Mouse (Mus musculus) Patski (cell line): Measurements from ENCODE around the gene Gm45717. TPM values are rescaled to one million over a fixed set of nuclear protein-coding genes. Genes with fewer than 3 reads are reported as not detected.

ENCODE experiments used
- ATAC-seq: fragments of 100-300 bp; one replicate; pipeline ENCODE4 v1.8.0; 2021
- CTCF ChIA-PET: fragments of 350-600 bp; sonication (Branson Sonifier 250); formaldehyde crosslinking; loops from one replicate; lab custom pipeline; 2022; ENCODE audit warnings: inconsistent platforms; lab: Charles Lee
- POLR2A ChIA-PET: fragments of 350-600 bp; sonication (Branson Sonifier 250); formaldehyde crosslinking; loops from one replicate; lab custom pipeline; 2022; ENCODE audit warnings: antibody characterized with exemption, inconsistent platforms; lab: Charles Lee
- DNase-seq: peaks from one replicate; pipeline ENCODE4 v3.0.0-alpha.2; 2011; ENCODE audit warnings: low read depth, low spot score
- H3K27me3 ChIP-seq: fragments of 371-371 bp; one replicate; pipeline ENCODE4 v1.5.1; 2021
- CTCF ChIP-seq: fragments of 100-300 bp; IDR thresholded peaks from one replicate; pipeline ENCODE4 v1.5.1; 2021
- in situ Hi-C: fragments of 300-500 bp; cut with MboI; formaldehyde crosslinking; loops from 3 replicates; pipeline ENCODE4 v1.11.1; 2018; ENCODE audit warnings: low pct_unique_long_range_greater_than_20kb, mixed read lengths
- polyA plus RNA-seq: library from polyadenylated mRNA; unstranded; gene quantifications from one replicate; pipeline ENCODE4 v1.2.3, GENCODE M21; 2021

The Gm45717 gene
- polyA plus RNA-seq, 1 experiment from 2014 or later, result 0.50 TPM

DNA sequence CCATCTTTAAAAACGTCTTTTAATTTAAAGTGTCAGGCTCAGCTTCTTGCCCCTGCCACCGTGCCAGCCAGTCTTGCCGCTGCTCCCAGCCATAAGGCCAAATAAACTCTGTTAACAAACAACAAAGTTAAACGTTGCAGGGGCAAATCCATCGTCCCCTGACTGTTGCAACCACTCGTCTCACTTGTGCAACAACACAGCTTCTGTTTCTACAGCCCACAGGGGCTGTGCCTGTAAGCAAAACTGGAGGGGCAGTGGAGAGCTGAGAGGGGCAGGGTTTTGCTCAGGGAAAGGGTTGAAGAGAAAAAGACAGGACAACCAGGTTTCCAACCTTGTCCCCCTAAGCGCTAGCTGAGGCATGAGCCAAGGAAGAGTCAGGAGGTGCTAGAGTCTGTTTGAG lies 47.6 kb downstream of the Gm45717 start:
- CTCF ChIA-PET, result interaction anchor here (0.8 to 2.1 kb wide), 12 partner anchors 9 to 164 kb away, joined by 3 to 10 read pairs (median 4); partner anchors contain the start of genes B4galnt4 and Scgb1c1
- TF ChIP-seq CTCF, result no peak
- ATAC-seq (no peak), DNase-seq (no peak)
- no peaks in the 10 kb centered on the region for H3K27me3 ChIP-seq
- POLR2A ChIA-PET, result no interaction called here
- in situ Hi-C loops, result no loop called here

DNA sequence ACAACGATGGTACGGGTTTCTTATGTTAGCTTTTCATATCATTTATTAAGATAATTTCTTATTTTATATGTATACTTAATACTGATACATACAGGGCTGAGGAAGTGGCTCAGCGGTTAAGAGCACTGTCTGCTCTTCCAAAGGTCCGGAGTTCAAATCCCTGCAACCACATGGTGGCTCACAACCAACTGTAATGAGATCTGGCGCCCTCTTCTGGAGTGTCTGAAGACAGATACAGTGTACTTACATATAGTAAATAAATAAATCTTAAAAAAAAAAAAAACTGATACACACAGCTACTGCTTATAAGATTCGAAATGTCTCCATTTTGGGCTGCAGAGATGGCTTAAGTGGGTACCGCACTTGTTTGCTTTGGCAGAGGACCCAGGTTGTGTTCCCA lies 48.0 kb downstream of the Gm45717 start:
- ATAC-seq (no peak), DNase-seq (no peak)
- TF ChIP-seq CTCF, result peak; percentile 44
- POLR2A ChIA-PET, result no interaction called here
- in situ Hi-C loops, result no loop called here
- no peaks in the 10 kb centered on the region for H3K27me3 ChIP-seq
- CTCF ChIA-PET, result interaction anchor here (1.1 to 2.0 kb wide), 8 partner anchors 9 to 153 kb away, joined by 3 to 8 read pairs (median 5); partner anchors contain the start of genes B4galnt4 and Scgb1c1

DNA sequence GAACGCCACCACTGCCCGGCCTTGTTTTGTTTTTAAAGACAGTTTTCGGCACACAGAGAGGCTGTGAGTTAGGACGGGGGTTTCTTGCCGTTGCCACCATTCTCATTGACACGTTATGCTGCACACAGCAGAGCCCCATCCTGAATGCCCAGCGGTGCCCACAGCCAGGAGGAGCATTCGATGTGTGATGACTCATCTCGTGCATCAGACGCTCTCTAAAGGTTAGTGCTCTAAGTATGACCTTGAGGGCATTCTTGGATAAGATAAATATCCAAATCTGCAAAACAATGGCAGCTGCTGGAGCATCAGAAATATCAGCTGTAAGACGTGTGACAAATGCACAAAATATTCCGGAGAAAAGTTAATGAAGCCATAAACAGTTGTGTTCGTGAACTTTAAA lies 48.6 kb downstream of the Gm45717 start:
- ChIA-PET CTCF (interaction anchor here (1.1 to 2.0 kb wide), 4 partner anchors 8 to 62 kb away, joined by 3 to 7 read pairs (median 5); partner anchors contain the start of gene Scgb1c1), POLR2A (no interaction called here)
- ATAC-seq (no peak), DNase-seq (no peak)
- no peaks in the 10 kb centered on the region for H3K27me3 ChIP-seq
- TF ChIP-seq CTCF, result no peak
- in situ Hi-C loops, result no loop called here

DNA sequence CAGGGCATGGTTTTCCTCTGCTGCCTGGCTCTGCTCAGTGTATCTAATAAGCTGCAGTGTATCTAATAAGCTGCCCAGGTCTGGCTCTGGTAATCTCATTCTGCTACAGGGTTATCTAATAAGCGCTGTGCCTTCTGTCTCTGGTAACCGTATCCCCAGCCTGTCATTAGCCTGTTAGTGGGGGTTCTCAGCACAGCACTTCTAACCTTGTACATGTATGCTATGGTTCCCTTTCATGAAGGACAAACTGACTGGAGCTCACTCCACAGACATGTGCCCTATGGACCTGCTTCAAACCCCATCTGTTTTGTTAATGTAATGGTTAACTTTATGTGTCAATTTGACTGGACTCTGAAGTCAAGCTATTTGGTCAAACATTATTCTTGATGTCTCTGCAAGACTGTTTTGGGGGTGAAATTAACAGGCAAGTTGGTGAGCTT lies 50.1 kb downstream of the Gm45717 start:
- CTCF ChIA-PET, result interaction anchor here (0.8 kb wide), 1 partner anchor 69 kb away, joined by 3 read pairs; no protein-coding TSS in a partner anchor
- ATAC-seq (no peak), DNase-seq (no peak)
- in situ Hi-C loops, result no loop called here
- H3K27me3 ChIP-seq, result no peaks in the 10 kb centered on the region
- TF ChIP-seq CTCF, result no peak
- POLR2A ChIA-PET, result interaction anchor here (0.6 kb wide), 1 partner anchor 11 kb away, joined by 3 read pairs; no protein-coding TSS in a partner anchor

DNA sequence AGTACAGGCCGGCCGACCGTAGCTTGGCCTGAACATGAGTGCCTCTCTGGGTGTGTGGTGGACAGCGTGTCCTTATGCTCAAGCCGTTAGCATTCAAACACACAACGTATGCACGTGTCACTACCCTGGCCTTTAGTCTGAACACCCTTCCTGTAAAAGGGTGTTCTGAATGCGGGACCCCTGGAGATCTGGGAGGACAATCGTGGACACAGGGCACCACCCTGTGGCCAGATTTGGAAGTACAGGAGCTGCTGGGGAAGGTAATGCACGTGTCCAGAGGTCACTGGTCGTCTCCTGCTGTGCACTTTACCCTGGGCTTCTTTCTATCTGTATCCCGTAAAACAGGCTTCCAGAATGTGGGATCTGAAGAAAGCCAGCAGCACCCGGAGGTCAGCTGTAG lies 52.5 kb downstream of the Gm45717 start:
- in situ Hi-C loops, result loop anchor here (5.0 kb wide), 1 partner anchor 61 kb away; no protein-coding TSS in a partner anchor
- CTCF ChIA-PET, result interaction anchor here (0.7 to 2.1 kb wide), 14 partner anchors 9 to 62 kb away, joined by 3 to 13 read pairs (median 4); partner anchors contain the start of genes Bet1l, Odf3, Pgghg and Psmd13
- TF ChIP-seq CTCF, result peak; percentile 93
- POLR2A ChIA-PET, result interaction anchor here (0.6 to 0.7 kb wide), 2 partner anchors 38 to 49 kb away, joined by 3 to 4 read pairs; no protein-coding TSS in a partner anchor
- DNase-seq (no peak), ATAC-seq (peak; percentile 48)
- no peaks in the 10 kb centered on the region for H3K27me3 ChIP-seq

DNA sequence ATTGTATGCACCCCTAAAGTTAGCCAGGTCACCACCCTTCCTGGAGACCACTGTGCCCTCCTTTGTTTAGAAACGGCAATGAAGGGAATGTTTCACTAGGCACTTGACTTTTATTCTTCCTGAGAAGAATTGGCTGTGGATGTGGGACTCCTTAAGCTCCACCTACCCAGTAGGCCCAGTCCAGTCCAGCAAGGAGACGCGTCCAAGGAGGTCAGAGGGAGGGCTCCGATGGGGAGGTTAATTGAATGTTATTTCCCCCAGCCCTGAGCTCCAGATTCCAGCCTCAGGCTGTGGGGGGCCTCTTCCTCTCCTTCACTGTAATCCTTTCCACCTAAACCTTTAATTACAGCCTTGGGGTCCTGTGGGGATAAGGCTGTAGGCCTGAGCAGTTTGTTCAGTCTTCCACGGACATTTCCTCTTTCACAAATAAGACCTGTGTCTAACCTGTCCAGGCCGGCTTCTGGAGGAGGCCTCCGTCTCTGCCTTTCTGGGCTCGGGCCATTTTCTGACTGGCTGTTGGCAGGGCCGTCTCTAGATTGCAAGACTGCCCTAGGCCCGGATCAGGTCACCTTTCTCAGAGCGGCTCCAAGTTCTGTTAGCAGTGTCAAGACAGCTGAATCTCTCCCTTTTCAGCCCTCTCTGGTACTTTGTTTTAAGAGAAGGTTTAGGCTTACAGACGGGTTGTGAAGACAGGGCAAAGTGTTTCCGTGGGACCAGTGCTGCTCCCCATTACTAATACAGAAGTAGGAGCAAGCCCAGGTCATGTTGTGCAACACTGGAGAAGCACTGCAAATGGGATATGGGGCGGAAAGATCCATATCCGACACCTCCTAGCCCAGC lies 53.5 kb downstream of the Gm45717 start:
- in situ Hi-C loops, result loop anchor here (5.0 kb wide), 1 partner anchor 60 kb away; no protein-coding TSS in a partner anchor
- no peaks in the 10 kb centered on the region for H3K27me3 ChIP-seq
- DNase-seq, result no peak
- no peak for ATAC-seq
- POLR2A ChIA-PET, result no interaction called here
- no peak for TF ChIP-seq CTCF
- CTCF ChIA-PET, result interaction anchor here (0.7 to 2.1 kb wide), 11 partner anchors 8 to 61 kb away, joined by 3 to 13 read pairs (median 5); partner anchors contain the start of genes Bet1l, Odf3, Pgghg and Psmd13

DNA sequence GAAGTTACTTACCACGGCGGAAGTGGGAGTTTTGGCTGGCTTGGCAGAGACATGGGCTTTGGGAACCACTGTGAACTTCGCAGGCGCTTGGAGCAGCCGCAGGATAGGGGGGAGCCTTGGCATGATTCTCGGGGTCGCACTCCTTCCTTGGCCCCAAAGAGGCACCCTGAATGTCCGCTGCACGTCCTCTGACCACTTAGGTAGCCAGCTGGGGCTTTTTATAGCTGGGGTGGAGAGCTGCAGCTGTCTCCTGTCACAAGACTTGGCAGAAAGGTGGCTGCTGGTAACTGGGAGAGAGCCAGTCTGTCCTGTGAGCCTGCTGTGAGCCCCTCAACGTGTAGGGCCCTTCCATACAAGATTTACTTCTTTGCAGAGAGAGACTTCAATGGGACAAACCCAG lies 55.5 kb downstream of the Gm45717 start, which contains the start of gene Cox8b:
Gene Cox8b, minus strand, starts transcription at position 227 of the 400 bp plus-strand sequence.
- ChIA-PET CTCF (no interaction called here), POLR2A (no interaction called here)
- H3K27me3 ChIP-seq, result no peaks in the 10 kb centered on the region
- ATAC-seq (no peak), DNase-seq (no peak)
- no peak for TF ChIP-seq CTCF
- in situ Hi-C loops, result loop anchor here (5.0 kb wide), 1 partner anchor 58 kb away; no protein-coding TSS in a partner anchor

Other genes starting within 250 kb of the Gm45717 start
- not detected for gene Cyp2e1, start 192.2 kb downstream of the Gm45717 start, polyA plus RNA-seq
- not detected for gene Syce1, start 168.1 kb downstream of the Gm45717 start, polyA plus RNA-seq
- not detected for gene Zfp941, start 133.8 kb downstream of the Gm45717 start, polyA plus RNA-seq
- 0.18 TPM for gene Urah, start 120.9 kb downstream of the Gm45717 start, polyA plus RNA-seq
- gene Scgb1c1, start 110.4 kb downstream of the Gm45717 start, polyA plus RNA-seq, result 0.23 TPM
- 0.31 TPM for gene Odf3, start 108.1 kb downstream of the Gm45717 start, polyA plus RNA-seq
- gene Gm45785, start 99.6 kb downstream of the Gm45717 start, polyA plus RNA-seq, result not detected
- gene Ric8a, start 99.0 kb downstream of the Gm45717 start, polyA plus RNA-seq, result 67.0 TPM
- 28.0 TPM for gene Bet1l, start 98.4 kb downstream of the Gm45717 start, polyA plus RNA-seq
- 148 TPM for gene Psmd13, start 74.0 kb downstream of the Gm45717 start, polyA plus RNA-seq
- gene Sirt3, start 73.6 kb downstream of the Gm45717 start, polyA plus RNA-seq, result 48.3 TPM
- not detected for gene Cox8b, start 55.5 kb downstream of the Gm45717 start, polyA plus RNA-seq
- not detected for gene Nlrp6, start 35.0 kb downstream of the Gm45717 start, polyA plus RNA-seq
- gene Pgghg, start 14.5 kb downstream of the Gm45717 start, polyA plus RNA-seq, result 18.3 TPM
- 0.30 TPM for gene Ifitm5, start 5.6 kb downstream of the Gm45717 start, polyA plus RNA-seq
- gene Ifitm2, start 50 bp upstream of the Gm45717 start, polyA plus RNA-seq, result 257 TPM
- gene Ifitm1, start 11.3 kb upstream of the Gm45717 start, polyA plus RNA-seq, result 0.22 TPM
- 8.6 TPM for gene Ifitm3, start 54.8 kb upstream of the Gm45717 start, polyA plus RNA-seq
- gene Ifitm6, start 62.0 kb upstream of the Gm45717 start, polyA plus RNA-seq, result 0.21 TPM
- gene Gm17387, start 73.2 kb upstream of the Gm45717 start, polyA plus RNA-seq, result not detected
- gene B4galnt4, start 105.2 kb upstream of the Gm45717 start, polyA plus RNA-seq, result 2.2 TPM
- 2.2 TPM for gene Pkp3, start 122.3 kb upstream of the Gm45717 start, polyA plus RNA-seq
- gene Sigirr, start 144.6 kb upstream of the Gm45717 start, polyA plus RNA-seq, result 7.6 TPM
- 0.09 TPM for gene Ano9, start 161.9 kb upstream of the Gm45717 start, polyA plus RNA-seq
- 96.0 TPM for gene Ptdss2, start 166.4 kb upstream of the Gm45717 start, polyA plus RNA-seq
- gene Rnh1, start 216.9 kb upstream of the Gm45717 start, polyA plus RNA-seq, result 292 TPM
- gene Hras, start 238.1 kb upstream of the Gm45717 start, polyA plus RNA-seq, result 80.1 TPM
- 13.7 TPM for gene Lrrc56, start 238.2 kb upstream of the Gm45717 start, polyA plus RNA-seq